Mouse (Mus musculus) fibroblast of lung, adult 2 months (primary cell): ENCODE measurements at regions not wholly inside any gene's neighbourhood (a gene's known extent, or its start where the extent isn't known, plus 50 kb on each side); places are given as distances from the start of the nearest gene placed in this dataset.

Experiments
- DNase-seq: peaks from one replicate; pipeline ENCODE4 v3.0.0-alpha.2; 2011; ENCODE audit warnings: low read depth

- no peak for DNase-seq
These were observed 85.3 kb downstream of the Ackr3 start for GRCm38 (mm10) chr1:90288892-90289731.

GRCm38 (mm10) chr1:90289732-90290215 lies 86.0 kb downstream of the Ackr3 start:
- DNase-seq, result no peak

DNA sequence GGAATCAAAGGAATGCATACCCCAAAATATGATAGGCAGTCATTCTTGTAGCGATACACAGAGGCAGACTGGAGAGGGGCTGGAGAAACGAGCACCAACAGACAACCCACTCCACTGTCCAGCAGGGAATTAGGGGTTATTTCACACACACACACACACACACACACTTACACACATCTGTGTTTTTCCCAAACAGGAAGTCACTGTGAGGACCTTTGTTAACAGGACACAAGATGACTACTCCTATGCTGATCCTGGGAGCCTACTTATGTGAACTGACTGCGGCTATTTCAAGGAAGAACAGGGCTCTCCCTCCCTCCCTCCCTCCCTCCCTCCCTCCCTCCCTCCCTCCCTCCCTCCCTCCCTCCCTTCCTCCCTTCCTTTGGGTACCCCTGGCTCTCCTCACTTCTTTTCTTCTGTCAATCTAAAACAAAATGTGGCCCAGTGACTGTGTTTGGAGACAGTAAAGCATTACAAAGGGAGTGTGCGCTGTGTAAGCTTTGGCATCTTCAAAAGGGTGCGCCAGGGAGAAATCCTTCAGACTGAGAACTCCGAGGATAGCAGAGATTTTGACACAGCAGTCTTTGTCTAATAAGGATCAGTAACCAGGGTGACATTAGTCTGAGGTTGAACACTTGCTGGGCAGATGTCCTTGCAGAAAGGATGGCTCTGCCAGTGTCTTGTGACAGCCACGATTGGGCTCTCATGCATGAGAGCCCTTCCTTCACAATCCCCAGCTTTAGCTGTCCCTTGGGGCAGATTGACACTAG lies 86.8 kb downstream of the Ackr3 start:
- DNase-seq, result no peak

GRCm38 (mm10) chr1:90291256-90291655 lies 87.5 kb downstream of the Ackr3 start:
- DNase-seq, result no peak

DNA sequence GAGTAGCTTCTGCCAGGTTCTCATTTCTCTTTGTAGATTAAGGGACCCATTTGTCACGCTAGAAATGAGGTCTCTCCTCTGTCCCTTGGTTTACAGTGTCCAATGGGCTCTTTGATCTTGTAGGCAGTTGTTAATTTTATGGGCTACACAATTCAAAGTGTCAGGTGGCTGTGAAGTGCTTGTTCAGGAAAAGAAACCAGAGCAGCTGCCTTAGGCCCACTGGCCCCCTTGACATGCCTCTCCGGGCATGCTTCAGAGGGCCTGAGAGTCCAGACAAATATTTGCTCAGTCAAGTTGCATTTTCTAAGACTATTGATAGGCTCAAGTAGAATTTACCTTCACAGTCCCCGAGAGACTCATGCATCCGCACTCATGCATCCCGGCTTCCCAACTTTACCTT lies 94.0 kb downstream of the Ackr3 start:
- no peak for DNase-seq

- no peak for DNase-seq
These were observed 96.4 kb downstream of the Ackr3 start for GRCm38 (mm10) chr1:90300229-90300628.

DNA sequence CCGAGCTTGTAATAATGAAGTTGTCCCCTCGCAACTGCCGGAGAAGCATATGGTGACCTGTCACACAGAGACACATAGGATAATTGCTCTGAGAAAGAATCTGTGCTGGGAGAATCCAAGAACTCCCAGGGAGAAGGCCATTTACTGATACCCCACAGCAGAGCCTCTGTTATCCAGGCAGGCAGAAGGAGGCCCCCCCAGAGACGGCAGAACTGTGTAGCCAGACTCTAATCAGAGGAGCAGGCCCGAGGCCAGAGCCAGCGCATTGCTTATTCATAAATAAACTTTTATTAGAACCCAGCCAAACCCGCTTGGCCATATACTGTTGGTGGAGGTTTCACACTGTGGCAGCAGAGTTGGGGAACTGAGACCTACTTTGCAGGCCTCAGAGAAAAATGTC lies 100.6 kb downstream of the Ackr3 start:
- DNase-seq, result no peak

DNA sequence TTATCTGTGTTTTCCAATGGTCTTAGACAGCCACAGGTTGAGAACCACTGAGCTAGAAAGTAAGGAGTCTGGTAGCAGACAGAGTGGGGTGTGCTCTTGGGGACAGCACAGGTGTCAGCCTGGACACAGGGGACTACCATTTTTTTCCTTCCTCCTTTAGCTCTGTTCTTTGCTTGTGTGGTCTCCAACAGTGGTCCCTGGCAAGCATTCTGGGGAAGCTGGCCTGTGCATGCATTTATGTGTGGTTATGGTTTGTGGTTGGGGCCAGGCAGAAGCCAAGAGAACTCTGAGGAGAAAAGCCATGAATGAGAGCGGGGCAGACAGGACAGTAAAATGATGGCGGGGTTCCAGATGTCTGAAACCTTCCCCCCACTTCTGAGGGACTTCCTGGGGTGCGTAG lies 107.2 kb downstream of the Ackr3 start:
- DNase-seq, result no peak

DNA sequence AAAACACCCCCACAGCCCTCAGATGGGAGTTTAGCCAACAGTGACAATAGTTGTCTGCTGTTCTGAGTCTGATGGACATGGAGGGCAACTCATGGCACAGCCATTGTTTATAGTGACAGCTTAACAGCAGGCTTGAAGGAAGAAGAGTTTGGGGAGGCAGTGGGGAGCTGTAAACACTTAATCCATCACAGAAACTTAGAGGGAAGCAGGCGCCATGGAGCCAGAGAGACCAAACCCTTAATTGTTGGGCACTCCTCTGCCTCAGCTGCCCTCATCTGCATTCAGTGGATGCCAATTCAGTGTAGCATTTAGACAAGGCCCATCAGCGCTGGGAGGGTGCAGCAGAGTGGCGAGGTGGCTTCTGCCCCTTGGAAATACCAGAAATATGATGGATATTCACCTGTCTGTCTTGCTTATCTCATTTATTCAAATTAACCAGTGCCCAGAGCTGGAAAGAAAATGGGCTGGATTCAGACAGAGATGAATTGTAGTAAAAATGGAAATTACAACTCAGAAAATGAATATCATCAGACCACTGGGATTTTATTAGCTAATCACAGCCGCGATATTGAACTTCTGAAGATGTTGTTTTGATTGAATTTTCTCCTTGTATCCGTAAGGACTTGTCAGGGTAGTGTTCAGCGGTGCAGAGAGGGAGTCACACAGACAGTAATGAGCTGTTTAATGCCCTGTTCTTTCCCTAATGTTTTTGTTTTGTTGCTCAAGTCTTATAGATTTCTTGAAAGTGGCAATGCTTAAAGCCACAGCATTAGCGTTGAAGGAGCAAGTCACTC lies 108.1 kb downstream of the Ackr3 start:
- no peak for DNase-seq

DNA sequence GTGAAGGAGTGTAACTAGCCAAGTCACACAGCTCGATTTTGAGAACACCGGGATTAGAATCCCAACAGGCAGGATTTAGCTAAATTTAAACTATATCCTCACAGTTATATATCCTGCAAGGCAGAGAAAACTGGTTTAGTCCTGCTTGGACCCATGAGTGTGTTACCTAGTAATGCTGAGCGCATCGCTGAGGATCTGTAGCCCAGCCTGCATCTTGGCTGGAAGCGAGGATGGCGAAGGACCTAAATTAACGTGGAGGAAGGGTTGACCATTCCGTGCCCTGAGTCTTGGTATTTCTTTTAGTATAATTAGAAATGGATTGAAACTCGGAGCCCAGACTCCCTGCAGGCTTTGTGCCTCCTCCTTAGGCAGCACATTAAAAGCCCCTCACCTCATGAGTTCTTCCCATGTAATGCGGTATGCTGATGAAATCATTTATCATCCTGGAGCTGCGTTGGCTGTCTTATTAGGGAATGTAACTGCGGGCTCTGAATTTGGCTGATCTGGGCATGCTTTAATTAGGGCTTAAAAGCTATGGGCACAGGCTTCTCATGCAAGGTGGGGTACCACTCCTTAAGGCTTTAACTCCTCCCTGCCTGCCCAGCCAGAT lies 110.1 kb downstream of the Ackr3 start:
- no peak for DNase-seq

- no peak for DNase-seq
These were observed 114.1 kb downstream of the Ackr3 start for GRCm38 (mm10) chr1:90317902-90318301.

DNA sequence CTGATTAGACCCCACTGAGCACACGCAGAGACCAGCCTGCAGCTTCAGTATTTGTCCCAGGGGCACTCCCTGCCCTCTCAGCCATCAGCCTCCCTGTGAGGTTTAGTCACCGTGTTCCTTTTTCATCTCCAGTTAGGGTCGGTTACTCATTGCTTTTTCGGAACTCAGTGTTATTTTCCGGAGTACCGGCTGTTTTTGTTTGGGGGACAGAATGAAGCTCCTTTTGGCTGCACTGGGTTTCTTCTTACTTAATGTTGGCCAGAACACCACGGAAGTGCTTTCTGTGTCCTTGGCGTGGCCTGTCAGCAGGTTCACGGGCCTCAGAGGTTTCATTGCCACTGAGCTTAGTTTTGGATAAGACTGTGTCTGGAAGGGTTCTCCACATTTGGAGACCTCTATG lies 114.7 kb downstream of the Ackr3 start:
- DNase-seq, result no peak

- no peak for DNase-seq
These were observed 116.7 kb downstream of the Ackr3 start for GRCm38 (mm10) chr1:90320518-90320917.

GRCm38 (mm10) chr1:90321501-90321900 lies 117.7 kb downstream of the Ackr3 start:
- DNase-seq, result no peak

DNA sequence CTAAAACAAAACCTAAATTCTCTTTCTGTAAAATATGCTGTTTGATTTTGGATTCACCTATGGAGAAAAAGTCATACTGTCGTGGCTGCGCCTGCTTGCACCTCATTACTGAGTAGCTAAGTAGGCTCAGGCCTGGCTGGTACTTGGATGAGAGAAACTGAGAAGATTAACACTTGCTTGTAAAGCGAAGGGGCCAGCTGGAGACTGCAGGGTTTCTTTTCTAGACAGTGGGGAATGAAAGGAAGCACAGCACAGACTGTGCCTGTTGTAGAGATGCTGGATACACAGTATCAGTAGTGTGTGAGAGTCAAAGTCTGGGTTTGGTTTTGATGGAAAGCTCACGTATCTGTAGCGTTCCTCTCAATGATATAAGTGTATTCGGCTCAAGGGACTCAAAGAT lies 123.5 kb downstream of the Ackr3 start:
- no peak for DNase-seq

DNA sequence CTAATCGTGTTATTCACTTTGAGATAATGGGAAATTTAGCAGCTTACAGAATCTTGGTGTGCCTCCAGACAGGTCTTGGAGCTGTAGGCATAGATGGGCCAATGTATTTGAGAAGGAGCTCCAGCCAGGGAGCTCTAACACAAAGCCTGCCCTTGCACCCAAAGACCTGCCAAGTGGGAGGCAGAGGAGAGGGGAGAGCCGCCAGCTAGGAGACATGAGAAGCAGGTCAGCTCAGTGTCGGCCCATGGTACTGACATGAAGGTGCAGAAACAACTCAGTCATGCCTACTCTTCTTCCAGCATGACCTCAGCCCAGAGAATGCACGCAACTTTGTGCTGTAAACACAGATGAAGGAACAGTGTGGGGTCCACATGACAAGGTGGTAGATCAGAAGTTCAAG lies 128.8 kb downstream of the Ackr3 start:
- DNase-seq, result no peak

- no peak for DNase-seq
These were observed 130.1 kb downstream of the Ackr3 start for GRCm38 (mm10) chr1:90333676-90334430.

DNA sequence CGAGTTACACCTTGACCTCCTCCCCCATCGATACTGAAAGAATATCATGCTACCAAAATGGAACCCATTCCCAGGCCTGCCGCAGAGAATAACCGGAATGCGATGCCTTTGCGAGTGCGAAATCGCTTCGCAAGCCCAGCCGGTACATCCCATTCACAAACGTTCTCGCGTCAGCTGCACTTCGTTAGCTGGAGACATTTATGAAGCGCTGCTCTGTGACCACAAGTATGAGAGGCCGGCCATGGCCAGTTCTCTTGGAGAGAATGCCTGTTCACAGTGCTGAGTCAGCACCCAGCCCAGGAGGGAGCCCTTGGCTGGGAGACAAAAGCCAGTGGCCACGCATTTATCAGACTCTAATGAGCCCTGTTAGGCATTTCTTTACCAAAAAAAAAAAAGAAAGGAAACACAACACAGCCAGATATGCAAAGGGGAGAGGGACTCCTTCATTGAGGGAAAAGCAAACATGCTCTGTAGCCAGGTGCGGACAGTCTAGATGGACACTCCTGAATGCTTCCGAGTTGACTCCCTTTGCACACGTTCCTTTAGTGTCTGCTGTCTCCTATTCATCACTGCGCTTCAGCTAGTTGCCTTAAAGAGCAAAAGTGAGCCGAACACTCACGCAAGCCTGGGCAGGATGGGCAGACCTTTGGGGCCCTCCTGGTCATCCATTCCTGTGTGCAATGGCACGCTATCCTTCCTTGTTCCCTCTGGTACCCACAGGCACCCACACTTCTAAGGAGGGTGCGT lies 131.4 kb downstream of the Ackr3 start:
- DNase-seq, result peak; percentile 89

DNA sequence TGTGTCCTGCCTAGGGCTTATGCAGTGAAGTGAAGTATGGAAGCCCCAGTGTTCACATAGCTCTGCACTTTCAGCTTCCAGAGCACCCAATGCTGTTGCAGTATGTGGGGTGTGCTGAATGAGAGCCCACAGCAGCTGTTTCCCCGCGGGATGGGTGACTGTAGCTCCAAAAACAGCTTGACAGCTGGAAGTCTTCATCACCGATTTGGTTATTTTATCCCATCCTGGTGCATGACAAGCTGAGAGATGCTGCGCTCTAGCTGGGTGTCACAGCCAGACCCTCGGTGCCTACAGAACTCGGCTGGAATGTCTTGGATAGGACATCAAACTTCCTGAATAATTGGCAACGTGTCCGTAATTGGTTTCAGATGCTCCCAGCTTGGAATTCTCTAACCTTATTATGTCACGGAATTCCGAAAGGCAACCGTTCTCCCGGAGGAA lies 134.1 kb downstream of the Ackr3 start:
- DNase-seq, result no peak

- DNase-seq, result no peak
These were observed 138.6 kb downstream of the Ackr3 start for GRCm38 (mm10) chr1:90342346-90342745.
